Mouse (Mus musculus): Measurements from ENCODE around the gene Igsf11. TPM values are rescaled to one million over a fixed set of nuclear protein-coding genes. Genes with fewer than 3 reads are reported as not detected.
"Not testable (repeated sequence)": the region's sequence is repeated elsewhere in the genome, so short reads cannot be mapped to it uniquely, and the experiment has no call there.

Gene Igsf11
- total RNA-seq, 2 experiments from 2014 or later: not detected

DNA sequence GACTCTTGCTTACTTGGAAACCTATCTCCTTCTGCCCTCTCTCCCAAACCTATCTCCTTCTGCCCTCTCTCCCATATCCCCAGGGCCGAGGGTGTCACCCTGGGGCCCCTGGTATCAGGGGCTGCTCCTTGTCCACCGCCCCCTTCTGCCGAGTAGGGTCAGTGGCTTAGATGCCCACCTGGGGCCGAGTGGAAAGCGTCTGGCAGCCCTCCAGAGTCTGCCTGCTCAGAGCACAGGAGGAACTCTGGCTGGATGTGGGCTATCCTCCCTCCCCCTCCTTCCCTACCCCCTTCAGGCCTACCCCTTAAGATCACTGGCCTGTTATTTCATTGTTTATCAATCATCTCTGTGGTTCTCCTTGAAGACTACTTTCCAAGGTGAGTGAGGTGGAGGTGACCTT is 88.1 kb downstream of the Igsf11 start:
- ATAC-seq (replicated peaks; ENCODE audit: poor library complexity, severe bottlenecking): no peak

GRCm38 (mm10) chr16:38982051-38982450 is 89.6 kb downstream of the Igsf11 start:
- ATAC-seq (replicated peaks; ENCODE audit: poor library complexity, severe bottlenecking): no peak

DNA sequence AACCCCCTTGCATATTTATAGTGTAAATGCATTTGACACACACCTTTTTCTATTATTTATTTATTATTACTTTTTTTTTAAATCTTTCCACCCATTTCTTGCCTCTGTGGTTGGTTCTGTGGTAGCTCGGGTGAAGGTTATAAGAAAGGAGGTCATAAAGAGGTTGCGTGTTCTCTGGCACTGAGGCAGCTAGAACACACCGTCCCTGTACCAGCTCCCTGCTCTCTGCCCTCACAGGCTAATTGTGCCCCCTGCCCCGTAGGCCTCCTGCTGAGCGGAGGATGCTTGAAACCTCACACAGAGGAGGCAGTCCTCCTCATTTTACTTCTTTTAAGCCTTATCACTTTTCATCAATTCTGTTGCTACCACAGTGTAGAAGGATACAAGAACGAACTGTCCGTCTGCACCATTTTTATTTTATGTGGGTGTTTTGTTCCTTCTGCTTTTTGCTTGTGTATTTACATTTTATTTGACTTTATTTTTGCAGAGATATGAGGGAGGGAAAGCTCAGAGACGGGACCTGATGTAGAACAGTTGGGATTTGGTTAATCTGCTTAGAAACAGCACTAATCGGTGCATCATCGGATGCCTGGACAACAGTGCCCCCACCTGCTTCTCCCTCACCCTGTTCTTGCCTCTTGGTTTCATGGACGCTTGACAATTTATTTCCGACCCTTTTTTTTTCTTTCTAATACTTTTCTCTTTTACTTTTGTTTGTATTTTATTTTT is 90.2 kb downstream of the Igsf11 start:
- ATAC-seq (replicated peaks; ENCODE audit: poor library complexity, severe bottlenecking): no peak

DNA sequence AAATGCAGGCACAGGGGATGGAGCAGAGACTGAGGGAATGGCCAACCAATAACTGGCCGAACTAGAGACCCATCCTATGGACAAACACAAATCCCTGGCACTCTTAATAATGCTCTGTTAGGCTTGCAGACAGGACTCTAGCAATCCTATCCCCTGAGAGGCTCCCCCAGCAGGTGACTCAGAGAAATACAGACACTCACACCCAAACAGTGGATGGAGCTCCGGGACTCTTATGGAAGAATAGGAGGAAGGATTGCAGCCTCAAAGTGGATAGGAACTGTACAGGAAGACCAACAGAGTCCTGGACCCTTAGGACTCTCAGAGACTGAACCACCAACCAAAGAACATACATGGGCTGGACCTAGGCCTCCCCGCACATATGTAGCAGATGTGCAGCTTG is 91.4 kb downstream of the Igsf11 start:
- ATAC-seq (replicated peaks; ENCODE audit: poor library complexity, severe bottlenecking): not testable (repeated sequence)

DNA sequence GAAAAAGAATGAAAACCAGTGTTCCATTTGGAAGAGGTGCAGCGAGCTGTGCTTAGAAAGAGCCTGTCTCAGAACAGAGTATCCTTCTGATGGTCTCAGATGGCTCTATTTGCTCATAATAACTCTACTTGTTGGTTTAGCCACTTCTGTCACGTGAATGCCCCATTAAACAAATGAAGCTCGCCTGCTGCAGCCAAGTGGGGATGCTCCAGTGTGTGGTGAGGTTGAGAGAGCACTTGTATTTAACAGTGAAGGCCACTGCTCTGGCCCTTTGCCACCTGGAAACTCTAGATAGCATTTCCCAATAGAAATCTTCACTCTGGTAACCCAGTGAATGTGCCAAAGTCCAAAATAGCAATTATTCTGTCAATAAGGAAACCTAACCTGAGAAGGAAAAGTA is 92.9 kb downstream of the Igsf11 start:
- ATAC-seq (replicated peaks; ENCODE audit: poor library complexity, severe bottlenecking): no peak

GRCm38 (mm10) chr16:38986410-38986809 is 93.9 kb downstream of the Igsf11 start:
- ATAC-seq (replicated peaks; ENCODE audit: poor library complexity, severe bottlenecking): no peak

DNA sequence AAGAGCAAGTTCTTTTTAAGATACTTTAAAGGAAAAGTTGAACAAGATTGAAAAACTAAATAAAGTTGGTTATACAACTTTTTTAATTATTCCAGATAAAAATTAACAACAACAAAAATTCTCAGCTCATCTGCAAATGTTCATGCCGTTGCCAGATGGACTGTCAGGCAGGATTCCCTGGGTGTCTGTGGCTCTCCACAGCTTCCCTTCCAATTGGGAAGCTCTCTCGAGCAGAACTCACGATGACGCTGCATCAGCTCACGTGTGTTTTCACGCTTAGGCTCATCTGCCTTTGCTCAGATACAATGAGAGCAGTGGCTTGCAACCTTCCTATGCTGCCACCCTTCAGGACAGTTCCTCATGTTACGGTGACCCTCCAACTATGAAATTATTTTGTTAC is 101.2 kb downstream of the Igsf11 start:
- no peak for ATAC-seq (replicated peaks; ENCODE audit: poor library complexity, severe bottlenecking)

- no peak for ATAC-seq (replicated peaks; ENCODE audit: poor library complexity, severe bottlenecking)
Measured at GRCm38 (mm10) chr16:38998496-38999258, 106.2 kb downstream of the Igsf11 start.

GRCm38 (mm10) chr16:38999298-38999697 is 106.8 kb downstream of the Igsf11 start:
- ATAC-seq (replicated peaks; ENCODE audit: poor library complexity, severe bottlenecking): no peak

- no peak for ATAC-seq (replicated peaks; ENCODE audit: poor library complexity, severe bottlenecking)
Measured at GRCm38 (mm10) chr16:39006978-39007377, 114.5 kb downstream of the Igsf11 start.

- ATAC-seq (replicated peaks; ENCODE audit: poor library complexity, severe bottlenecking): no peak
Measured at GRCm38 (mm10) chr16:39019449-39019848, 127.0 kb downstream of the Igsf11 start.

DNA sequence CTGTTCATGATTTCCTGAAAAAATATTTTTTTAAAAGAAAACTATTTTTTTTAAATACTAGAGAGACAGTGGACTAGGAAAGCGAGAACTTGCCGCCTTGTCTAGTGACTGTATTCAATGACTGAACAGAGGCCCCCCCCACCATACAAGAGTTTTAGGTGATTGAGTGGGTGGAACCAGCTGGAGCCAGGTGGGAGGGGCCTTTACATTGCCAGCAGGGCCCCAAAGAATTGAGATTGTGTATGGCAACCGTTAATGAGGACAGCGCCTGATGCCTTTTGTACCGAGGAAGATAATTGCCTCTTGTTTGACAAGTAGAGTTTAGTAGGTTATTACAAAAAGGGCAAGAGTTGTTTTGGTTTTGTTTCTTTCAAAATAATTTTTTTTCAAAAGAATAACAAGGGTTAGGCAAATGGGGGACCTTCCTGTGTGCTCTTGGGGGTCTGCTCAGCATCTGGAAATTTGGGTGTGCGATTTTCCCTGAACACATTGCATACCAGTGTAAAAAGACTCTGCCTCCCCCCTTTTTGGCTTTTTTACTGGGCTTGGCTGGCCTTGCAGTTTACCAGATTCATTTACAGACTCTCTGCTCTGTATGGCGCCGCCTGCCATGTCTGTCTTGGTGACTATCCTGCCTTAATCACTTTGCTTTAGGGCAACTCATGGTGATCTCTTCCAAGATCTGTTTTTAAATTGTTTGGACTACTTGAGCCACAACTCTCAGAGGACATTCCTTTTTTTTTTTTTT is 133.7 kb downstream of the Igsf11 start:
- ATAC-seq (replicated peaks; ENCODE audit: poor library complexity, severe bottlenecking): no peak

DNA sequence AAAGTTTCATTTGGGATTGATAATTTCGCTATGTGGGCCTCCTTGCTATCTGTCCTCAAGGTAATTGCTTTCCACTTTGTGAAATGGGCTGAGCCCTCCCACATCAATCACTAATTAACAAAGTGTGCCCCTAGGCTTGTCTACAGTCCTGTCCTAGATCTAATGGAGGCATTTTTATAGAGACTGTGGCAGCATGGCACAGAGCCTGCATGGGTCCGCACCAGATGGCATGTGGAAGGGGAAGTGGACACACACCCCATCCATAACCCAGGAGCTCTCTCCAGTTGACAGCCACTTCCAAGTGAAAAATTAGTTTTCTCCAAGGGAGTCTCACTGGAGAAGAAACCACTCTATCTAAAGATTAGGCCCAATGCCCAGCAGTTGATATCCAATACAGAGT is 138.9 kb downstream of the Igsf11 start:
- no peak for ATAC-seq (replicated peaks; ENCODE audit: poor library complexity, severe bottlenecking)

- ATAC-seq (replicated peaks; ENCODE audit: poor library complexity, severe bottlenecking): no peak
Measured at GRCm38 (mm10) chr16:39037257-39037656, 144.8 kb downstream of the Igsf11 start.

DNA sequence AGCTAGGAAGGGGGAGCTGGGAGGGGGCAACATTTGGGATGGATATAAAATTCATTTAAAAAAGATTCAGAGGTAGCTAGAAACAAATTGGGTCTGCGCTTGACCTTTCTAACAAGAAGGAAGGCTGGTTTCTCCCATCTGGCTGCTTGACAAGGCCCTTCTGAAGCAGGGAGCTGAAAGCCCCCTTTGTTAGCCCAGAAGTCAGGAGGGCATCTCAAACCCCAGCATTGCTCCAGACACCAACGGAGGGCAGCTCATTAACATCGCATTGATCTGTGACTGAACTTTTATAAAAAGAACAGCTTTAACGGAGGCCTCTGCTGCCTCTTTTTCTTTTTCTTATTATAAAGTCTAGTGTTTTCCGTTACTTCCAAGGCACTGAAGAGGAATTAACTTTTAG is 151.9 kb downstream of the Igsf11 start:
- no peak for ATAC-seq (replicated peaks; ENCODE audit: poor library complexity, severe bottlenecking)

DNA sequence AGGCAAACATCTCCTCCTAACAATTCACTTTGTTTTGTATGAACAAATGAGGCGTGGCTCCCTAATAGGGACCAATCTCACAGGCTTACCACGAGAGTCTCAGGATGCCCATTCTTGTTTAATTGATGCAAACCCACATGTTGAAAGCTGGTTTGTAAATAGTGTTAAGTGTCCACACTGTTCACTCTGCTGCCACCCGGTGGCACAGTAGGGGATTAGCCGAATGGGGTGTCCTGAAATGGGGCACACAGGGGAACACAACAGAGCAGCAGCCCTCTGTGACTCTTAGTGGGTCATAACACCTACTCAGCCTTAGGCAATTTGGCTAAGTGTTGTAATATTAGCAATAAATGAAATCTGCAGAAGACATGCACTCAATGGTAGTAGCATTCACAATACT is 156.4 kb downstream of the Igsf11 start:
- peak; percentile 84 for ATAC-seq (replicated peaks; ENCODE audit: poor library complexity, severe bottlenecking)

DNA sequence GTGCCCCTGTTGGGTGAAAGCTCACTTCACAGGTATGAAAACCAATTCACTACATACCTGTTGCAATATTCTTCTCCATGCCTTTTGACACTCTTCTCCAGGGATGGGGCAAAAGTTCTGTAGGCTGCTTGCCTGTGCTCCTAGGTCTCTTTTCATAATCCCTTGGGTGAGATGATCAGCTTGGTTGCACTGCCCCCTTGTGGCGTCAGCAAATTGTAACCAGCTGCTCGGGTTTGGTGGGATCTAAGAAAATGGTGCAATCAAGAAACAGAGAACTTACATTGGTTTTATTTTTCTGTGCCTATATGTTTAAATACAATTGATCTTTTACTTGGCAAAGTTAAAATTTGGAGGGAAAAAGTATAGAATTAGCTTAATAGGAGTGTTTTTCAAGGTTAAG is 160.5 kb downstream of the Igsf11 start:
- peak; percentile 66 for ATAC-seq (replicated peaks; ENCODE audit: poor library complexity, severe bottlenecking)

- no peak for ATAC-seq (replicated peaks; ENCODE audit: poor library complexity, severe bottlenecking)
Measured at GRCm38 (mm10) chr16:39053779-39054178, 161.3 kb downstream of the Igsf11 start.

DNA sequence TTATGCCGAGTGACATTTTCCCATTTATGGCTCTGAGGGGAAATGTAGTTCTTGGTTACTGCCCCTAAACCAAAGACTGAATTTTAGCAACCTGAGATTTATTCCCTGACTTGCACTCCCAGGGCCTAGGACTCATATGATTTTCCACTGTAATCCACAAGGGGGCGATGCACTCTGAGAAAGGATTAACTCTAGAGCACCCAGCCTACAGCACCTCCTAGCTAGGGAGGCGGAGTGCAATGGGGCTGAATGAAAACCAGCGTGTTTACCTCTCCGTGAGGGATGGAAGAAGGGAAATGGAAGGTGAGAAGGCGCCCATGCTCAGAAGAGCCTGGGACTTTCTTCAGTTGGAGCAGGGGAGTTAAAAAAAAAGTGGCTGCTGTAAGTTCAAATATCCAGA is 163.6 kb downstream of the Igsf11 start:
- ATAC-seq (replicated peaks; ENCODE audit: poor library complexity, severe bottlenecking): peak; percentile 73

- no peak for ATAC-seq (replicated peaks; ENCODE audit: poor library complexity, severe bottlenecking)
Measured at GRCm38 (mm10) chr16:39056961-39057360, 164.5 kb downstream of the Igsf11 start.

GRCm38 (mm10) chr16:39058869-39059268 is 166.4 kb downstream of the Igsf11 start:
- ATAC-seq (replicated peaks; ENCODE audit: poor library complexity, severe bottlenecking): no peak

Measured in granulocyte monocyte progenitor cell, adult 5-6 weeks (primary cell).